Mouse (Mus musculus): Measurements from ENCODE around the gene Clec3b.

Clec3b gene

DNA sequence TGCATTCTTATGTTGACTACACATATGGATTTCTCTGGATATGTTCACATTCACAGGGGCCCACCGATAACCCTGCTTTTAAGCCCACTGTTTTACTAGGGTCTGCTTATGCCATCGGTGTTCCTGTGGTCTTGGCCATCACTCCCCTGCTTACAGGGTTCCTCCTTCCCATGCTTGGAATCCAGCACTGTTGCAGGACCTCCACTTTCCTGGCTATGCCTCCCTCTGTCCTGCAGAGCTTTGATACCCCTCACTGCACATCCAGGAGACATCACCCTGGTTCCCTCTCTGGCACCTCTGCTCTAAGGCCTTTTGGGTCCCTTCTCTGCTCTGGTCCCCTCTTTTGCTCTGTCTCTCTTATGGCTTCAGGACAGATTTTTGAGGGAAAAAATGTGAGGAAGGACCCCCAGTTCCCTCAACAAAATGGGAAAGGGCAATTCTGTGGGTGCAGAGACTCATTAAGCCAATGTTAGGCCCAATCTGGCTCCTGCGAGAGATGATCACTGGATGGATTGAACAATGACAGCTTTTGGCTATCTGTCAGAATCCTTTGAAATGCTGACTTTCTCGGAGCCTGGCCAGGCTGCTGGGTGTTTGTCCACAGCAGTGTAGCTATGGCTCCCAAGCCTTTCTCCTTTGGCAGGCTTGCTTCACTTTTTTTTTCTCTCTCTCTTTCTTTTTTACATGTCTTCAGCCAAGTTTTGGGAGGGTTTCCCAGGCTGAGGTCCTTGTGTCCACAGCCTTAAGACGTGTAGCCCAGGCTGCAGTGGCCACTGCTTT, at the start of gene Clec3b:
Gene Clec3b (plus strand): TSS at position 706 of the 780 bp plus-strand sequence.
- DNase-seq, result peak; percentile 23 to 45

DNA sequence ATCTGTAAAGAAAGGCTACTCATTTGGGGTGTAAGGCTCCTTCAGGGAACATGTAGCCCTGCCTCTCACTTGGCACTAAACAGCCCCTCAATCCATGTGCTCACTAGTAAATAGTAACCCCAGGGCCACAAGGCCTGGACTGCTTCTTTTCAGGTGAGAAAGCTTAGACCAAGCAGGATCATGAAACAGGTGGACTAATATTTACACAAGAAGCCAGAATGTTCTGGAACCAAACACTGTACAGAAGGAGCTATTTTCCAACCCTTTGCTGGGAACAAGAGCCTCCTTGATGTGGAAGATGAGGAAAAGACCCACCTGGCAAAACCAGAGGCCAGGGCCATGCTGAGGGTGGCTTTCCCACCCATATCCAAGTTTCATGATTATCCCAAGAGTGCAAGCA, 47.3 kb upstream of the Clec3b start:
- DNase-seq, result no peak

DNA sequence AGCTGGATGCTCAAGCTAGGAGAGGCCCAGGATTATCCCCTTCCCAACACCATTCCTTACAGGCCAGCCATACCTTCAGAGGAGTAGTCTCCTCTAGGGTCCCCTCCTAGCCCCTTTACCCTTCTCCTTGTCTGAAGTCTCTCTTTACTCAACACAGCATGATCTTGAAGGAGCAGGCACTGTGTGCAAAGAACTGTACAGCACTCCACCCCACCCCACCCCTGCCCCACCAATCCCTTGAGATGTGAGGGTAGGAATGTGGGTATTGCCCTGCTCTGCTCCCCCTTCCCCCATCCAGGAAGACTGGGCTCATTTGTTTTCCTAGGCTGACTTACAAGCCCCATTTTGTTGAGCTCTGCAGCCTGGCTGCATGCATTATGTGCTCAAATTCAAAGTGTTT, 46.4 kb upstream of the Clec3b start:
- DNase-seq, result no peak

DNA sequence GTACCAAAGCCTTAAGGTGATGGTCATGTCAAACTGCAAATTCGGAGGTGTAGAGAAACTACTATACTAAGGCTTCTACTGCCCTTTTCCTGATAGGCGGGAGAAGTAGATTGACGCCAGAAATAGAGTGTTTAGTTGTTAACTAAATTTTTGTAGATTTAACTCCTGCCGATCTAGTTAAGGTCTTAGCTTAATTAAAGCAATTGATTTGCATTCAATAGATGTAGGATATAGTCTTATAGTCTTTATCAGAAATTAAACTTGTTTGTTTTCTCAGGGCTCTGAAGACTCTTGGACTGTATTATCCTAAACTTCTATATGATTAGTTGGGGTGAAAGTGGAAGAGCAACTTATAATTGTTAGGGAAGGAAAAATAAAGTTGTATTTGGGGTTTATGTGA, 43.6 kb upstream of the Clec3b start:
- DNase-seq, result no peak

DNA sequence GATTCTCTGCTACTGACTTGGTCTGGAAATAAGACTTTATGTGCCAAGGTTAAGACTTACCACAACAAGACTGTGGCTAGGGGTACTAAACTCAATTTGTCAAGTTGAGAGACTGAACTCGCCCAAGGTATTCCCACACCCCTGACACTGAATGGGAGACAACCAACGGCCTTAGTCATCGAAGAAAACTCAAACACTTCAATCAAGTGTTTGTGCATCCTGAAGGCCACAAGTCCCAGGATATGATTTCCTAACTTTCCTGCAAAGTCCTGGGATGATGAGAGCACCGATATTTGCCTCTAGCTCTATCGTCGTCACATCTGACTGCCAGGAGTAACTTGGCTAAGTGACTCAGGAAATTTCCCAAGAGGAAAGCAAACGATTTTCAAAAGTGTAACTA, 41.6 kb upstream of the Clec3b start:
- no peak for DNase-seq

DNA sequence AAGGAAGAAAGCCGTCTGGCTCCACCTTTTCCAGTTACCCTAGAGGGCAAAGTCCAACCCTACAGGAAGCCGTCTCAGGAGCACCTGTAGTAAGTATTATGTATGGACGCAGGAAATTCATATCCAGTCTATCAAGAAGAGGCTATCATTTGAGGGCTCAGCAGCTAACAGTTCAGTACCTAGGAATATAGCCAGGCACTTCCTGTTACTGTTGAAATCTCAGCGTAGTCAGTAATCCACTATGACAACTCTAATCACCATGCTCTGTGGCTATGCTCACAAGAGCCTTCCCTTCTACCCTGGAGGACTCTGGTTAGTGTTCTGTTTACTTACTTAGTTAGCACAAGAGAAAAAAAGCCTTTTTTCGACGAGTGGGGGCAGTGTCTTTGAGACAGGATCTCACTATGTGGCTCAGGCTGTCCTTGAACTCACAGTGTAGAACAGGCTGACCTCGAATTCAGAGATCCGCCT, 39.0 kb upstream of the Clec3b start:
- no peak for DNase-seq

DNA sequence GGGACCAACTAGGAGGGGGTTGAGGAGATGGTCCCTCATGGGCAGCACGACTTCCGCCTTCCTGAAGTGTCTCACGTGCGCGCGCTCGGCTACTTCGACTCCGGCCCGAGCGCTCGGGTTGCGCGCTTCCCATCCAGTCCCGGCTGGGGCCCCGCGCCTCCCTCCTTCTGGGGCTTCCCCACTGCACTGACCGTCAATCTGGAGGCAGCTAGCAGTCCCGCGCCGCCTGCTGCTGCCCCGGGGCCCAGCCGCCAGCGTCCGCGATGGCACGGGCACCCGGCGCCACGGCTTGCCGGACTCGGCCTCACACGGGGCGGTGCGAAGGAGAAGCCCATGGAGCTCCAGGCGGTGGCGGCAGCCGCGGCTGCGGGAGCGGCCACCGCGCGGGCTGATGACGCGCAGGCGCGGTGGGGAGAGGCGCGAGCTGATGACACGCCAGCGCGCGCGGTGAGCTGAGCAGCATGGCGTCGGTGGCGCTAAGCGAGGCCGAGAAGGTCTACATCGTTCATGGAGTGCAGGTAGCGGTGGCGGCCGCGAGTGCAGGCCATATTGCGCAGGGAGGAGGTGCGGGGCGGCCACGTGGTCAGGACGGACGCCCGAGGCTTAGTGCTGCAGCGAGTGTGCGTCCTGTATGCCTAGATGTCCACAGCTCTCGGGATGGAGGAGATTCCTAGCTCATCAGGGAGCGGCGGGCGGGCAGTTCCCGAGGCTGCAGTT, 37.8 kb upstream of the Clec3b start, which contains the start of the genes Zdhhc3 and Exosc7:
Gene Zdhhc3 (minus strand): TSS at position 401 of the 717 bp plus-strand sequence.
Gene Exosc7 (plus strand): TSS at position 411 of the 717 bp plus-strand sequence.
- DNase-seq, result peak; percentile 91 to 96

DNA sequence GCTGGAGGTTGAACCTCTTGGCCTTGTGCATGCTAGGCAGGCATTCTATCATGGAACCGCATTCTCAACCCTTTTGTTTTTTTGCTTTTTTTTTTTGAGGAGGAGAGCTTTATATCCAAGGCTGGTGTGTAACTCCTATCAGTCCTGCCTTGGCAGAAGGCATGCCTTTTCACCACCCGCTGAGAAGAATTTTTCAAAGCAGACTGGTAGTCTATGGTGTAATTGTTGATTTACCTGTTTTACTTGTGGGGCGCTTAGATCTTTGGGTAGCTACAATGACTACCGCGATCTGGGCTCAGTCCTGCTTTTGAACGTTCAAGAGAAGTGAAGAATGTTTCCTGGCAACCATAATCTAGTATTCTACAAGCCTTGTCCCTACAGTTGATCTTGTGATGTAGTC, 36.8 kb upstream of the Clec3b start:
- DNase-seq, result peak; percentile 29 to 30

DNA sequence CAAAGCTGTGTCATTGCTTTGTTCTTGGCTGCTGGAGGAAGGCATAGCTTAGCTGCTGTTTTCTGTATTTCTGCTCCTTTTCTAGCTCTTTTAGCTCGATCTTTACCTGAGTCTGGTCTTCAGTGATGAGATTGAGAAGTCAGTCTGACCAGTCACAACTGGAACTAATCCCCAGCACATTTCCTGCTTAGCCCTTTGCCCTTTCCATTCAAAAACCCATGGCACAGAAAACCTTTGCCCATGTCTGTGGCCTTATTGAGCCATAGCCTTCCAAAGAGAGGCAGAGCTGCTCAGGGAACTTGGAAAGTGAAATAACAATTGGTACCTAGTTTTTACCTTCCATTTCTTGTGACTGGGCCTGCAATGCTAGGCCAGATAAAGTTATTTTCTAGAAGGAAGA, 35.2 kb upstream of the Clec3b start:
- no peak for DNase-seq

DNA sequence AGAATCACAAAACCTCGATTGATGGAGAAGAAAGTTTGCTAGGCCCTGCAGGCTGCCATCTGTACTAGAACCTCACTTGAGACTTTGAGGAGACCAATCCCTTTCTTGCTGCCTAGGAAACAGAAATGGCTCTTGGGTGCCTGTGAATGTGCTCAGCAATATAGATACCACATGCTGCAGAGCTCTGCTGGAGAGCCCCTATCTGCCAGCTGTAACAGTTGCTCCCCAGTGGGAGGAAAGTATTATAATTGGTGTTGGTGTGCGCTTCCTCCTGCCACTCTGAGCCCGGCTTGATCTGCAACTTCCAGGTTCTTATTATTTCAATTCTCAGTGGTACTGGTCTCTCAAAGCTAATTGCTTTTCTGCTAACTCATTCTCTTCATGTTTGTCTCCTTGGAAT, 27.7 kb upstream of the Clec3b start:
- DNase-seq, result no peak

DNA sequence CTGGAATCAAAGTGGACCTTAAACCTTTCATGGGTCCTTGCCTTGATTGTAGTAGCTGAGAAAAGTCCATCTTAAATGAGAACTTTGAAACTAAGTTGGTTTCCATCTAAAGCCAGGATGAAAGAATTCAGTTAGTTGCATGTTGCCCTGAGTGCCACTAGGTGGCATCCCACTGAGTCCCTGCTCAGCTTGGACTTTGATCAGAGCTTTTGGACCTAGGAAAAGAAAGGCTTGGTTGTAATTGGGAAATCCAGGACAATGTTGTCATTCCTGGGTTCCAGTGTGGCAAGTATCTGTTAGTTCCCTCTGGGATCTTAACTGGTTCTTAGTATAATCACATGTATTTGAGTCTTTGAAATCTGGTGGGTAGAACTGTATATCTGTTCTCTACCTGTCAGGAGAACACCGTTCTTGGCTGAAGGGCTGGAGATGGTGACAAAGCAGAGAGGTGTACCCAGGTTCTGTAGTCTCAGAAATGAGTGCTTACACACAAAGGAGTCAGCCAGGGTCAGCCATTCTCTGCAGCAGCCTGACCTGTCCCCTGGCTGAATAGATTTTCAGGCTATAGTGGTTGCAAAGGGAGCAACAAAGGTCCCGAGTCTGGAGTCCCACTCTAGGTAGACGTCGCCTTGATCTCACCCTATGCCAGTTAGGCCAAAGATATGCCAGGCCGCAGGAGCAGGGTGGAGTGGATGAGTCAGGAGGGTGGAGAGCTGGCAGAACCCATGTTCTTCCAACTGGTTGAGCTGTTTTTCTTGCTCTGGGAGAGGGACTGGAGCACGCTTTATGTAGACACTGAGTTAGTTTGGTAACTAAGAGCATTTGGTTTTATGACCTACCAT, 27.0 kb upstream of the Clec3b start:
- DNase-seq, result peak; percentile 26 to 27

DNA sequence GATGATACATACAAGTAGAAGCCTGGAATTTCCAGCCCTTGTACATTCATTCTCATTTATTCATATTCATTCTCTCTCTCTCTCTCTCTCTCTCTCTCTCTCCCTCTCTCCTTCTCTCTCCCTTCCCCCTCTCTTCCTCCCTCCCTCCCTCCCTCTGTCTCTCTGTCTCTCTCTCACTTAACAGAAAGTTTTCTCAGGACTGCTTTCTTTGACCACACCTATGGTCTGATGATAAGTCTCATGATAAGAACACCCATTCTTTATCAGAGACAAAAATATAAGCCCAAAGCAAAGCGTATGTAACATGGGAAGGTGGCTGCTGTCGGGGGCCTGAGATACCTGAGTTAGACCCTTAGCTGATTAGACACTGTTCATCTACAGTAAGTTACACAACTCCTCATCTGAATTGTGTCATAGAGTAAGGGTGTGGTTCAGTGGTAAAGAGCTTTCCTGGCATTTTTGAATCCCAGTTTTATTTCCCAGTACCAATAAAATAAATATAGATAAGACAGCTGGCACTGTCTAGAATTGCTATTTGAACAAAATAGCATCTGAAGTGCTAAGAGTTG, 26.2 kb upstream of the Clec3b start:
- no peak for DNase-seq

DNA sequence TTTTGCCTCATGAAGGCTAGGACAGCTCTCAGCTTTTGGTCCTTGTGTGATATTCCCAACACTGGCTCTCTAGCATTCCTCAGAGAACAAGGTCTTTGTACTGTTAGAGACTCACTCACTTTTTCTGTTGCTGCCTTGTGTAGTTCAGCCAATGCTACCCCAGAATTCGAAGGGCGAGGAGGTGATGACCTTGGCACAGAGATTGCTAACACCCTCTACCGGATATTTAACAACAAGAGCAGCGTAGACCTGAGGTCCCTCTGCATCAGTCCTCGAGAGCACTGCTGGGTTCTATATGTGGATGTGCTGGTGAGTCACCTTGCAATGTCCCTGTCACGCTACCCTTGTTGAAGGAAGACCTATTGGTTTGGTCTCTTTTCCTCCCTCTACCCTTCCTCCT, 23.1 kb upstream of the Clec3b start:
- DNase-seq, result no peak

DNA sequence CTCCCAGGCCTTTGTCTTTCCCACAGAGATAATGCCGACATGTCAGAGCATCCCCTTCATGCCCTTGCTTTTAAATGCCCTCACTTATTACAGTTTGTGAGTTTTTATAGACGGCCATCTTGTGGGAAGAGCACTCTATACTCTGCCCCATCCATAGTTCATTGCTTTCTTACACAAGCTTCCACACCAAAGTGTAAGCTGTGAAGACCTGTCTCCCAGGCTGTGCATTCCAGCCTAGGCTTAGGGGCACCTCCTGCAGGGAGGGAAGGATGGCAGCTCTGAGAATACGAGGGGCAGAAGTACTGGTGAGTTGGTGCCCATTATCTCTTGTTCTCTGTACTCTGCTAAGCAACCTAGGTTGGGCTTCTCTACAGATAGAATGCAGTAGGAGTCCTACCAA, 17.8 kb upstream of the Clec3b start:
- DNase-seq, result no peak

DNA sequence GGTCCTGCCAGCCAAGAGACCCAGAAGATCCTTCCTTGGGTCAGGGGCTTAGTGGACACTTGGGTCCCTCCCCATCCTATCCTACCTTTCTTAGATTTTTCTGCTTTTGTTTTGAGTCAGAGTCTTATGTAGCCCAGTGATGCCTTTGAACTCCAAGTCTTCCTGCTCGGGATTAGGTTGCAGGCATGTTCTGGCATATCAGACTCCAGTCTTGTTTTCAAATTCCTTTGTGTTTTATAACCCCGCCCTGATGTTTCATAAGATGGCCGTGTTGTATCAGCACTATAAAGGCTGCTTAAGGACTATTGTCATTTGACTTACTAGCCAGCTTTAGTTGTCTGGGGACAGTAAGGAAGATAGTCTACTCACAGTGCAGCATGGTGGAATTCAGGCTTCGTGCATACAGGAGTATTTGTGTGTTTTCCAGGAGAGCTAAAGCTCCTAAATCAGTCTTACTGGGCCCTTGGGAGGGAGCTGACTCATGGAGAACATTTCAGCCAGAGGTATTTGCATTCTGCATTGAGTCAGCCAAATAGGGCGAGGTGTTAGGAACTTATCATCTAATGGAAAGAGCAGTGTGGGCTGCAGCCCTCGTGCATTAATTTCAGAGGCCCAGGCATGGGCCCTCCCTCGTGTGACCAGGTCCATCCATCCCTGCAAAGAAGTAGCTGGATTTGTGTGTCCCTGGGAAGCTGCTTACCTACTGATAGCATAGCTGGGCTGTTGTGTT, 13.6 kb upstream of the Clec3b start:
- no peak for DNase-seq

DNA sequence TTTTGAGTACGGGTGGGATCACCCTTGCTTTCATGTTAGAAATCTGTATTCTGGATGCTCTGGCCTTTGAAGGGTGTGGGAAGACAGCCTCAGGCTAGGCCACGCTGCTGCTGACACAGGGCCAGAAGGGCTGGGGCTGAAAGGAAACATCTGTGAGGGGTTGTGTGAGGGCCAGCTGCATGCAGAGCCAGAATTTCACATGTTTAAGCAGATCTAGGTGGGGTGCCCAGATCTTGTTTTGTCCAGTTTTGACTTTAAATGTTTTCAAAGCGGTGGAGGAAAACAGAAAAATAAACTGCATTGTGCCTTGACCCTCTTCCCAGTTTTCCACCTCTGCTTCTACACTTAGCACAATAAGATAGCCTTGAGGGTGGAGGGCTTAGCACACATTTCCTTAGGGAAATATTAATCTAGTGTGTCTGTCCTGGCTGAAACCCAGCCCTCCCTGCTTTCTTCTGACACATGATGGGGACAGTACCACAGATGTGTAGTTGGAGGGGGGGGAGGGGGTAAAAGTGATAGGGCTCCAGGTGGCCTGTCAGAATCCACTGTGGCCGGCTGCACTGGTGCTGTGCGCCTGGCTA, 11.8 kb upstream of the Clec3b start:
- DNase-seq, result no peak

DNA sequence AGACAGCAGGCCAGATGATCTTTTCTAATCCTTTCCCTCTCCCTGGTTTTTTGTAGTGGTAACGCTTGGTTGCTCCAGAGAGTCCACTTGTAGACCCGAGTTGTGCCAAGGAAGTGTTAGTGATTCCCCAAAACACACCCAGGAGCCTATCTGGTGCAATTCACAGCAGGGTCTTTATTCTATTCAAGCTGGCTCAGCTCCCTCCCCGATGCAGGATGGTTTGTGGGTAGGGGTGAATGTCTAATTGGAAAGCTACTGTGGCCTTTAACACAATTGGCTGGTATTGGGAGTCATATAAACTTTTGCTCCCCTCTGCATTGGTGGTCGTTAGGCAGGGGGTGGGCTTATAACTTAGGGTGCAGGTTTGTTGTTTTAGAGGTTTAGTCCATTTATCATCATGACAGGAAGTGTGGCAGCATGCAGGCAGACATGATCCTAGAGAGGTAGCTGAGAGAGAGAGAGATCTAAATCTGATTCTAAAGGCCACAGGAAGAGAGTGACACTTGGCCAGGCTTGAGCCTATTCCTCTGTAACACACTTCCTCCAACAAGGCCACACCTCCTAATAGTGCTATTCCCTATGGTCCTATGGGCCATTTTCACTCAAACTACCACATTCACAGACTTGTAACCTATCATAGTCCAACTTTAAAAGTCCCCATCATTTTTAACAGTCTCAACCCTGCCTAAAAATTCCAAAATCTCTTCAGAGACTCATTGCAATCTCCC, 10.7 kb upstream of the Clec3b start:
- no peak for DNase-seq

DNA sequence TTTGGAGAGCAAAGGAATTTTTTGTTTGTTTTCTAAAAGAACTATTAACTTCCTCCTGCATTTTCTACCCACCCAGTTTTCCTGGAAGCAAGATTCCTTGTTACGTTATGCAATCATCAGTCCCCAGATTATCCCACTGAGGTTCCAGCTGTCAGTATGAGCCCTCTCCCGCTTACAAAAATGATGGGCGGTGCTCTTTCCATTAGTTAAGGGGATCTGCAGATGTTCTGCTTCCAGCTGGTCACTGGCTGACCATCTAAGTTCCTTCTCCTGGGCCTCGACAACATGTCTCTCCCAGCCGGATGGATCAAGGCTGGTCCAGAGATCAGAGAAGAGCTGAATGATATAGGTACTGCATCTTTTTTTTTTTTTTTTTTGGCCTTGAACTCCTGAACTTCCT, 2.3 kb upstream of the Clec3b start:
- no peak for DNase-seq

DNA sequence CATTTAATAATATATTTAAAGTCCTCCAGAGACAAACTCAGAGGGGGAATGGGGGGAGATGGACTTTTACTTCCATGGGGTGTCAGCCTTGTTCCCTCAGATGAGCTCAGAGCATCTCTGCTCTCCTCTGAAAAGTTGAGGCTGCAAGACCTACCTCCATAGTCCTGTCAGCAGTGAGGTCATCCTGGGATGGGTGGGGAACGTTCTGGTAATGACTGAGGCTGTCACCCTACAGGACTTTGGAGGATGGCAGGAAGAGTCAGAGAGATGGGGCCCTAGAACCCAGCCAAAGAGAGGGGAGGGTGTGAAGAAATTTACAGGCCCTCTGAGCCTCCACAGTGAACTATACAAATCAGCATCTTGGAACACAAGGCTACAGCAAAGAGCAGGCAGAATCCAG, 815 bp downstream of the Clec3b start:
- DNase-seq, result no peak

DNA sequence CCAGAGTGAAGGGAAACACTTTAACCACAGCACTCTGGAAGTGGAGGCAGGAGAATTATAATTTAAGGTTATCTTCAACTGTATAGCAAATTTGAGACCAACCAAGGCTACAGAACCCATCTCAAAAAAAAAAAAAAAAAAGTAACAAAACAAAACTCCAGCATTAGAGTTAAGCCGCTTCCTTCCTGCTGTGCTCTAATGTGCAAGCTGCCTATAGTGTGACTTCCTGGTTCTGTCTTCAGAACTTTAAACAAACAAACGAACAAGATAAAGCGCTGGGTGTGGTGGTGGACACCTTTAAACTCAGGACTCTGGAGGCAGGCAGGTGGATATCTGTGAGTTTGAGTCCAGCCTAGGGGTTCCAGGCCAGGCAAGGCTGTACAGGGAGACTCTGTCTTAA, 1.3 kb downstream of the Clec3b start:
- no peak for DNase-seq

DNA sequence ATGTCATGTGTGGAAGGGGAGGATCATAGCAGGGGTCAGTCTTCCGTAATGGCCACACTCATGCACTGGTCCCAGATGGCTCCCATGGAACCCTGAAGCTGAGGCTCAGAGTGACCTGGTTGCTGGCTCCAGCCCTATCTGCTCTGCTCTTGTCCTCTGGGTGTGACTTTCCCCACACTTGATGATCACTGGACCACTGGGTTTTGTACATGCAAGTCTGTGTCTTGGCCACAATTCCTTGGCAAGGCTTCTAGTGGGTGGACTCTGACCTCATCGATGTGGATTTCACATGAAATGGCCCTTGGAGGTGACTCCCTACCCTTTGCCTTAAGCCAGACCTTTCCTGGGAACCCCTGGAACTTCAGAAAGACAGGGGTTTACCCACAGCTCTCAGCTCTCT, 2.4 kb downstream of the Clec3b start:
- no peak for DNase-seq
